Mouse (Mus musculus): ENCODE data around the gene Lrrc56.
"Not testable (repeated sequence)": the region's sequence is repeated elsewhere in the genome, so short reads cannot be mapped to it uniquely, and the experiment has no call there.

Gene Lrrc56

DNA sequence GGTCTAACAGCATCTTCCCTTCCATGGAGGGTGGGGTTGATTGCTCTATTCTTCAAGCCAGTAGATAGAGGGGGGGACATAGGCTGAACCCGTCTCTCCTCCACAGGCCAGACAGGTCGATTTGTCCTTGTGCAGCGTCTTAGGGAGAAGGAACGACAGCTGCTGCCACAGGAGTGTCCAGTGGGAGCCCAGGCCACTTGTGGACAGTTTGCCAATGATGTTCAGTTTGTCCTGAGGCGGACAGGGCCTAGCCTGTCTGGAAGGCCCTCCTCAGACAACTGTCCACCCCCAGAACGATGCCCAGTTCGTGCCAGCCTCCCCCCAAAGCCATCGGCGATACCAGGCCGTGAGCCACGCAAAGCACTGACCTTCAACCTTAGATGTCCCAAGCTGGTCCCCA lies 22.9 kb downstream of the Lrrc56 start:
- intact Hi-C loops (cut with DNase I): no loop called here

GRCm38 (mm10) chr7:141217343-141218013 lies 23.5 kb downstream of the Lrrc56 start:
- intact Hi-C loops (cut with DNase I): no loop called here

GRCm38 (mm10) chr7:141218141-141218540 lies 24.2 kb downstream of the Lrrc56 start:
- intact Hi-C loops (cut with DNase I): no loop called here

- intact Hi-C loops (cut with DNase I): no loop called here
These were observed 24.7 kb downstream of the Lrrc56 start for GRCm38 (mm10) chr7:141218557-141219133.

DNA sequence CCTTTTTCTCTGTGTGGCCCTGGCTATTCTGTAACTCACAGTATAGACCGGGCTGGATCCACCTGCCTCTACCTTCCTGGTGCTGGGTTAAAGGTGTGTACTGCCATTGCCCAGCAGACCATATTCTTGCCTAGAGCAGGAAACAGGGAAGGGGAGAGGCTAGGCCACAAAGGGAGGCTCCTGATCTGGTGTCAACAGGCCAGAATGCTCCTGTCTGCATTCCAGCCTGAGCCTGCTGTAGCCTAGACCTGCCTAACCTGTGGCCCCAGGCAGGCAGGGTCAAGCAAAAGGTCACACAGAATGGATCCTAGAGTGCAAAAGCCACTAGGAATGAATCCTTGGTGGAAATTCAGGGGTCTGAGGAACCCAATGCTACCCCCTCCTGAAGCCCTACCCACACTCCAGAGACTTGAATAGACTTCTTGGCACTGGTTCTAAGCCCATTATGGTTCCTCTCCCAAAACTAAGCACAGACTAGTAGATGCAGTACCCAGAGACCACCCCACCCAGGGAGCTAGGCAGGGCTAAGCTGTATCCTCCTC lies 25.7 kb downstream of the Lrrc56 start:
- intact Hi-C loops (cut with DNase I): no loop called here

DNA sequence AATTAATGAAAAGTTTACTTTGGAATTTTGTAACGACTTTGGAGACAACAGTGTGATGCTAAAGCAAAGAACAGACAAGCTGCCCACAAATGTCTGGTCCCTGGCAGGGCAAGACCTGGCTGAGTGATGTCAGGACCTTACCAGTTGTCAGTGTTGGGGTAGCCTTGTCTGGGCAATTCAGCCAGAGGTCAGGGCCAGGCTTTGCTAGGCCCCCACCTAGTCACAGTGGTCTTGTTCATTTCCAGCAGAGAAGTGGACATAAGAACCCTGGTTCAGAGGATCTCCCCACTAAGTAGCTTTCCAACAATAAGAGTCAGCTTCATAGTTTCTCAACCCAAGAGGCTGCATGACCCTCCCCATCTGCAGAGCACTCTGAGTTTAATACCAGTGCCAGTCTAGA lies 26.4 kb downstream of the Lrrc56 start:
- intact Hi-C loops (cut with DNase I): no loop called here

DNA sequence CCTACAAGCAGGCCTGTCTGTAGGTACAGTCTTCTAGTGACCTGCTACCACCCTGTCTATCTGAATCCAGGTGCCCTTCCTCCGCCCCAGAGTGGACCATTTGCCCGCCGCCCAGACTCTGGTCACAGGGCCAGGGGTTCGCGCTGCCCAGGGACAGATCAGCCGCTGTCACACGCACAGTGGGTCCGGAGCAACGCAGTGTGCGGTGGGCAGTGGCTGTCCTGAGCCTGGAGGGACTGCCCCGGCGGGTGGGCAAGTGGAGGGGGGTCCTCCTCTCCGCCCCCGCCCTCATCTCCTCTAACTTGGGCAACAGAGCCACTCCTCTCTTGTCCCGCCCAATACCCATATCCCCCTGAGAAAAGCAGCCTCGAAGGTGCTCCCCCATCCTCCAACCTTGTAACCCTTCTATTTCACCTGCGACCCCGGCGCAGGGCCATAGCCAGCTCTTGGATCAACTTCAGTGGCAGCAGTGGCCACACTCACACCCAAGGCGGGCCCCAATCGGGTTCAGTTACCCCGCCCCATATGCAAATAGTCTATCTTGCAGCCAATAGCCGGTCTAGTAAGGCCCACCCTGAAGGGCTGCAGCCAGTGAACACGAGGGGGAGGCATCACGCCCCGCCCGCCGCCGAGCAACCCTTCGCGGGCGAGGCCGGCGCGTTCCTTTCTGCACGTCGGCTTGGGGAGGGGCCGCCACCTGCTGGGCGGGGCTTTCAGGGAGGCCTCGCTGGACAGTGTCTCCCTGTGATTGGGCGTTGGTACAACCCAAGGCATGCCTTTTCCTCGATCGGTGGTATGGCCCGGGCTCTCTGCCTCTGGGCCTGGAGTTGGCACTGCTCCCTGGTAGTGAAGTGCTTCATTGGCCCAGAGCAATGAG lies 27.5 kb downstream of the Lrrc56 start:
- intact Hi-C loops (cut with DNase I): no loop called here

DNA sequence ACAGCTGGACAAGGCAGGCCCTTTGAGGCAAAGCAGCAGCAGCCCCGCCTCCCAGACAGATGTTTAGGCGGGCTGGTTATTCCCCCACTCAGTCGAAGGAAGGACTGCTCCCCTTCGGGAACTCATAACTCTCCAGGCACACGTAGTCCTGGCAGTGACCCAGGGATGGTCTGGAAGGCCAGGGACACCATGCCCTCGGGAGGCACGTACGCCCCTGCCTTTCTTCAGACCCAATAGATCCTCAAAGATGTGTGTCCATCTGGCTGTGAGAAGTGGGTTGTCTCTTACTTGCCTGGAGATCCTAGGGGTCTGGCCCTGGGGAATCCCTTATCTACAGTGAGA lies 28.1 kb downstream of the Lrrc56 start:
- intact Hi-C loops (cut with DNase I): no loop called here

DNA sequence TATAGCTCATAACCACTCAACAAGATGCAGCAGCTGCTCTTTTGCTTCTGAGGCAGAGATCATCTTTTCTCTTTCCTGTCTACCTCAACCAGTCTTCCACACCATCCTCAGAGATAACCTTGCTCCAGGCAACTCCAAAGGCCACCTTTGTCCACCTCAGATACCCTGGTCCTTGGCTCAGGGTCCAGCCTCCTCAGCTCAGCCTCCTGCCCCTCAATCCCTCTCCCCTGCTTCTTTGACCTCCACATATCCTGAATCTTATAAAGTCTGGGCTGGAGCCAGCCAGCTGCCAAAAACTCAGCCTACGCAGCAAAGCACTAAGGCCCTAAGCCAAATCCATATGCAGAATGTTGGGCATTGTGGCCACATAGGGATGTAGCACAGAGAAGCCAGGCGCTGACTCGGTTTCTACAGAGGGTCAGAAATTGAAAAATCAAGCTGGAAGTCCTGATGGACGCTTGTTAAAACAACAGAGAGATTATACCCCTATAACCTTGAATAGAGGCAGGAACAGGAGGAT lies 28.8 kb downstream of the Lrrc56 start:
- intact Hi-C loops (cut with DNase I): no loop called here

- intact Hi-C loops (cut with DNase I): loop anchor here (5.0 kb wide), 1 partner anchor 136 kb away; no protein-coding TSS in a partner anchor
These were observed 32.6 kb downstream of the Lrrc56 start for GRCm38 (mm10) chr7:141226535-141226934.

DNA sequence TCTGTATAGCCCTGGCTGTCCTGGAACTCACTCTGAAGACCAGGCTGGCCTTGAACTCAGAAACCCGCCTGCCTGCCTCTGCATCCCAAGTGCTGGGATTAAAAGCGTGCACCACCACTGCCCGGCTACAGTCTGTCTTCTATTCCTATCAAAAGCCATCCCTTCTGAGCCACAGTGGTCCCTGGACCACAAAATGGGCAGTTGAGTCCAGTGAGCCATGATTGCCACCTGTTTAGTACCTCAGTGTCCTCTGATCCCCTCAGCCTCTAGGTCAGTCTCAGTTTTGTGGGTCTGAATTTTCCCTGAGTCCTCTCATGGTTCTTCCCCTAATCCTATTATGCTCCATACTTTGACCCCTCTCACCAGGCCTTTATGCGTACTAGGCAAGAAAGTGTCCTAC lies 33.8 kb downstream of the Lrrc56 start:
- intact Hi-C loops (cut with DNase I): loop anchor here (5.0 kb wide), 1 partner anchor 135 kb away; no protein-coding TSS in a partner anchor

GRCm38 (mm10) chr7:141228279-141229067 lies 34.5 kb downstream of the Lrrc56 start, which contains the start of gene Phrf1:
Gene Phrf1 (plus strand): TSS chr7:141228784.
- intact Hi-C loops (cut with DNase I): loop anchor here (5.0 kb wide), 1 partner anchor 134 kb away; no protein-coding TSS in a partner anchor

DNA sequence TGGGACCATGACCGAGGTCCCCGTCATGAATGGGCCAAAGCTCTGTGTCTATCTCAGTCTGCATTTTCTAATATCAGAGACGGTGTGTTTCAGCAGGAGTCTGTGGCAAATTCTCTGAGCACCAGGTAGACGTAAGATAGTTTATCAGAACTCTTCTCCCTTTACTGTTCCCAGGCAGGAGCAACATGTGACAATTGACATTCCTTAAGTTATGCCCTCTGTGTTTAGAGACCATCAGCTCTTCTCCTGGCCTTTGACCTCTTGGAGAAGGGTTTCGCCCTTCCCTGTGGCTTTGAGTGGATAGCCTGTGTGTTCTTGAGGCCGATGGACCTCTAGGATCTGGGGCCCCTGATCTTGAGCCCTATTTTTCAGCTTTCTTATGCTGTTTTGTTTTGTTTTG lies 35.7 kb downstream of the Lrrc56 start:
- intact Hi-C loops (cut with DNase I): loop anchor here (5.0 kb wide), 1 partner anchor 133 kb away; no protein-coding TSS in a partner anchor

GRCm38 (mm10) chr7:141230570-141230969 lies 36.6 kb downstream of the Lrrc56 start:
- intact Hi-C loops (cut with DNase I): no loop called here

GRCm38 (mm10) chr7:141231111-141231510 lies 37.2 kb downstream of the Lrrc56 start:
- intact Hi-C loops (cut with DNase I): no loop called here

- intact Hi-C loops (cut with DNase I): no loop called here
These were observed 37.6 kb downstream of the Lrrc56 start for GRCm38 (mm10) chr7:141231551-141231950.

DNA sequence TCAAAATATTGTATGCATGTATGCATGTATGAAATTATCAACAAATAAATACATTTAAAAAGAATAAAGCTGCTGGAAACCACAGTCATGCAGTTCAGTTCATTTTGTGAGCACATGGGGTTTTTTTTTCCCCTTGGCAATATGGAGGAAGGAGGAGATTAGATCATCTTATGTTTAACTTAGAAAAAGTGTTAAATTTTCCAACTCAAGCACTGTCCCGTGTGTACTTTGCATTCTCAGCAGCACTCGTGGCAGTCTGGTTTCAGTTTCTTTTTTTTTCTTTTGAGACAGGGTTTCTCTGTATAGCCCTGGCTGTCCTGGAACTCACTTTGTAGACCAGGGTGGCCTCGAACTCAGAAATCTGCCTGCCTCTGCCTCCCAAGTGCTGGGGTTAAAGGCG lies 56.5 kb downstream of the Lrrc56 start:
- intact Hi-C loops (cut with DNase I): not testable (repeated sequence)

- intact Hi-C loops (cut with DNase I): no loop called here
These were observed 62.2 kb downstream of the Lrrc56 start for GRCm38 (mm10) chr7:141256159-141256558.
